Mouse (Mus musculus) c-Kit-positive CD71-positive TER-119-positive erythroid progenitor cells, embryonic 14.5 days (primary cell): Measurements from ENCODE around the gene Gm3739.
"Not testable (repeated sequence)": the region's sequence is repeated elsewhere in the genome, so short reads cannot be mapped to it uniquely, and the experiment has no call there.

Experiments used
- DNase-seq: peaks from one replicate; pipeline ENCODE4 v3.0.0-alpha.2; 2013; ENCODE audit warnings: low spot score

Gm3739 gene

DNA sequence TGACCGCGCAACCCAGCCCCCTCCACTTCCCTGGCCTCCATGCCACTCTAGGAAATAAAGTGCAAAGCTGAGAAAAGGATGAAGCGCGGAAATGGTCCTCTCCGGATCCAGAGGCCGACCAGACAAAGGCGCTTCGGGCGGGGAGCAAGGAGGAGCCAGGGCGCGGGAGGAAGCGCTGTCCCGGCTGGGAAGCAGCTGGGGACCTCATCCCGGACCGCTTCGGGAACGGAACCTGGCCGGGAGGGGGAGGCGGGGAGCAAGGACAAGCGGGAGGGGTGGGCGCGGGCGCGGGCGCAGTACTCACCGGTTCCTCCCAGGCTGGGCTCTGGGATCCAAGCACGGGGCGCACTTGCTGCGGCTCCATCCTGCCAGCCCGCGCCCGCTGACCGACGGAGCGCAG lies at the start of gene Gm3739:
TSS of gene Gm3739 (minus strand) at position 389 of the 400 bp plus-strand sequence.
- DNase-seq = not testable (repeated sequence)

DNA sequence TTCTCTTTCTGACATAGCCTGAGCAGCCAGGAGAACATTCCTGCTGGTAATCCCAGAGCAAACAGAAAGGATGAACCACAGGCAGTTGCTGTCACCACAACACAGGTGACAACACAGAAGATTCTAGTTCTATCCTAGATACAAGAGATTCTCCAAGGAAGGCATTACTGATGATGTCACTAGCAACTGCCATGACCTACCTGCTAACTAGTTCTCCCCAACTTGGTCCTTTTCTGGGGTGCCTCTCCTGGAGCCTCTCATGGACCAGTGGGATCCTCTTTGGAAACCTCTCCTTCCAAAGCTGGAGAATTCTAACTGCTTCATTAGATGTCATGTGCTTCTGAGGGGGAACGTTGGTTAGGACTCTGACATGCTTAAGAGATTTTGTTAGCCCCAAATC lies 17.4 kb upstream of the Gm3739 start, which contains the start of gene Gm5797:
TSS of gene Gm5797 (minus strand) at position 101 of the 400 bp plus-strand sequence.
- not testable (repeated sequence) for DNase-seq

DNA sequence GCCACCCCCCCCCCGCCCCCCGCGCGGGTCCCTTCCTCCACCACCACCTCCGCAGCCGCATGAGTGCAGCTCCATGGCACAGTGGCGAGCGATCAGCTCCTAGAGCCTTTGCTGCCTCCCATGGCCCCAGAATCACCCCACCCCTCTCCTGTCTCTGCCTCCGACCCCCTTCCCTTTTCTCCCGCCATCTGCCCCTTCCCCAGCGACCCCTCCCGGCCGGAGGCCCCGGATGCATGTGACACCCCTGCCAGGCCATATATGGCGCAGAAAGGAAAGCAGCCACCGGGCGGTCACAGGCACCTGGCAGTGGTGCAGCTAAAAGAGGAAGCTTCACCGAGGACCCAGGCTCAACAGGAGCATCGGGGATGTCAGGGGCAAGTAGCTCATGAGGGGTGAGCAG lies 244 bp upstream of the Gm3739 start:
- DNase-seq = not testable (repeated sequence)

DNA sequence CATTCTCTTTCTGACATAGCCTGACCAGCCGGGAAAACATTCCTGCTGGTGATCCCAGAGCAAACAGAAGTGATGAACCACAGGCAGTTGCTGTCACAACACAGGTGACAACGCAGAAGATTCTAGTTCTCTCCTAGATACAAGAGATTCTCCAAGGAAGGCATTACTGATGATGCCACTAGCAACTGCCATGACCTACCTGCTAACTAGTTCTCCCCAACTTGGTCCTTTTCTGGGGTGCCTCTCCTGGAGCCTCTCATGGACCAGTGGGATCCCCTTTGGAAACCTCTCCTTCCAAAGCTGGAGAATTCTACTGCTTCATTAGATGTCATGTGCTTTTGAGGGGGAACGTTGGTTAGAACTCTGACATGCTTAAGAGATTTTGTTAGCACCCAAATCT lies 50.2 kb downstream of the Gm3739 start, which contains the start of gene Gm3727:
TSS of gene Gm3727 (minus strand) at position 101 of the 400 bp plus-strand sequence.
- DNase-seq = not testable (repeated sequence)
